Mouse (Mus musculus) limb, embryonic 11.5 days (tissue): ENCODE results near the gene Lce3e. TPM values are rescaled to one million over a fixed set of nuclear protein-coding genes. Genes with fewer than 3 reads are reported as not detected.

Experiments
- ATAC-seq: fragments of 200-750 bp; cut with Nextera tagmentation; 2 replicates; pipeline ENCODE4 v1.8.0; 2017; ENCODE audit warnings: low read depth; ENCODE audit not compliant: insufficient number of reproducible peaks, low FRiP score, low TSS enrichment
- DNase-seq: peaks from one replicate; pipeline ENCODE4 v3.0.0-alpha.2; 2015; ENCODE audit warnings: low spot score
- H3K27ac ChIP-seq: fragments of 300-500 bp; sonication (generic); replicated peaks from 2 replicates; pipeline ENCODE4 v1.5.1; 2014; ENCODE audit warnings: low read depth, mild to moderate bottlenecking, low read length
- H3K27me3 ChIP-seq: fragments of 300-500 bp; sonication (generic); 2 replicates; pipeline ENCODE4 v1.6.1; 2014; ENCODE audit warnings: mild to moderate bottlenecking, low read length, mixed read lengths; ENCODE audit not compliant: control insufficient read depth, insufficient read depth
- H3K36me3 ChIP-seq: fragments of 300-500 bp; sonication (generic); 2 replicates; pipeline ENCODE4 v1.6.1; 2014; ENCODE audit warnings: mild to moderate bottlenecking, low read length, moderate library complexity, mixed read lengths; ENCODE audit not compliant: control insufficient read depth, insufficient read depth
- H3K4me1 ChIP-seq: fragments of 300-500 bp; sonication (generic); 2 replicates; pipeline ENCODE4 v1.6.1; 2014; ENCODE audit warnings: low read length, mixed read lengths; ENCODE audit not compliant: control insufficient read depth, insufficient read depth
- H3K4me2 ChIP-seq: fragments of 300-500 bp; sonication (generic); 2 replicates; pipeline ENCODE4 v1.6.1; 2014; ENCODE audit warnings: low read depth, mild to moderate bottlenecking, moderate library complexity; ENCODE audit not compliant: severe bottlenecking
- H3K4me3 ChIP-seq: fragments of 300-500 bp; sonication (generic); 2 replicates; pipeline ENCODE4 v1.5.1; 2014; ENCODE audit warnings: low read depth, low read length
- H3K9ac ChIP-seq: fragments of 300-500 bp; sonication (generic); 2 replicates; pipeline ENCODE4 v1.6.1; 2014; ENCODE audit warnings: mild to moderate bottlenecking, low read length
- H3K9me3 ChIP-seq: fragments of 300-500 bp; sonication (generic); 2 replicates; pipeline ENCODE4 v1.6.1; 2016; ENCODE audit warnings: low read length; ENCODE audit not compliant: control insufficient read depth
- WGBS: fragments of 180-500 bp; shearing (Covaris S2); extraction: QIAGEN DNeasy Blood & Tissue Kit; methylation state at CpG from one replicate; pipeline ENCODE4 v1.1.7; 2014; 5-methylcytosine and 5-hydroxymethylcytosine counted together
- polyA plus RNA-seq: library from polyadenylated mRNA; unstranded; fragments of >200 nt; fragmentation: Nextera tagmentation; extraction: Ambion mirVana; gene quantifications from 2 replicates; pipeline ENCODE4 v1.2.1, GENCODE M21; 2014

The Lce3e gene
- polyA plus RNA-seq, 1 experiment from 2014 or later, result not detected

GRCm38 (mm10) chr3:93000621-93001020 lies 33.8 kb downstream of the Lce3e start:
- no peaks in the 10 kb centered on the region for H3K4me1 ChIP-seq
- H3K4me2 ChIP-seq, result no peak overlapping the region
- no peaks in the 10 kb centered on the region for H3K9me3 ChIP-seq
- H3K27me3 ChIP-seq, result no peaks in the 10 kb centered on the region
- H3K4me3 ChIP-seq, result no peak overlapping the region
- no peak overlapping the region for H3K27ac ChIP-seq
- H3K9ac ChIP-seq, result no peak overlapping the region
- no peaks in the 10 kb centered on the region for H3K36me3 ChIP-seq
- ATAC-seq, result no peak
- DNase-seq, result no peak
- WGBS, result 87% methylated on average over 3 of the region's 3 CpGs

- no peaks in the 10 kb centered on the region for H3K4me1 ChIP-seq
- no peaks in the 10 kb centered on the region for H3K36me3 ChIP-seq
- H3K4me3 ChIP-seq, result no peak overlapping the region
- H3K27me3 ChIP-seq, result no peaks in the 10 kb centered on the region
- no peak overlapping the region for H3K4me2 ChIP-seq
- ATAC-seq (no peak), DNase-seq (no peak)
- H3K9me3 ChIP-seq, result no peaks in the 10 kb centered on the region
- WGBS, result 75% methylated on average over 4 of the region's 4 CpGs
- no peak overlapping the region for H3K9ac ChIP-seq
- H3K27ac ChIP-seq, result no peak overlapping the region
Measured at GRCm38 (mm10) chr3:93002843-93003242, 36.0 kb downstream of the Lce3e start.

GRCm38 (mm10) chr3:93014378-93014801 lies 47.5 kb downstream of the Lce3e start:
- Histone ChIP-seq H3K4me2 (peak overlapping the region; percentile 54), H3K9ac (peak overlapping the region; percentile 65), H3K27me3 (no peaks in the 10 kb centered on the region), H3K9me3 (no peaks in the 10 kb centered on the region), H3K36me3 (no peaks in the 10 kb centered on the region), H3K27ac (0 out of 2 replicates have a peak overlapping the region, but pooled peaks have one; percentile 10), H3K4me1 (no peaks in the 10 kb centered on the region), H3K4me3 (peak overlapping the region; percentile 32)
- WGBS, result under 1% methylated on average over 24 of the region's 24 CpGs
- ATAC-seq (peak; percentile 86; the same call in 1 of the 2 replicates), DNase-seq (peak; percentile 79)

GRCm38 (mm10) chr3:93014871-93015270 lies 48.0 kb downstream of the Lce3e start:
- Histone ChIP-seq H3K27me3 (no peaks in the 10 kb centered on the region), H3K9me3 (no peaks in the 10 kb centered on the region), H3K4me1 (no peaks in the 10 kb centered on the region), H3K27ac (no peak overlapping the region), H3K4me3 (peak overlapping the region; percentile 32), H3K36me3 (no peaks in the 10 kb centered on the region), H3K9ac (peak overlapping the region; percentile 65), H3K4me2 (peak overlapping the region; percentile 54)
- DNase-seq (no peak), ATAC-seq (no peak)
- 37% methylated on average over 5 of the region's 5 CpGs for WGBS

DNA sequence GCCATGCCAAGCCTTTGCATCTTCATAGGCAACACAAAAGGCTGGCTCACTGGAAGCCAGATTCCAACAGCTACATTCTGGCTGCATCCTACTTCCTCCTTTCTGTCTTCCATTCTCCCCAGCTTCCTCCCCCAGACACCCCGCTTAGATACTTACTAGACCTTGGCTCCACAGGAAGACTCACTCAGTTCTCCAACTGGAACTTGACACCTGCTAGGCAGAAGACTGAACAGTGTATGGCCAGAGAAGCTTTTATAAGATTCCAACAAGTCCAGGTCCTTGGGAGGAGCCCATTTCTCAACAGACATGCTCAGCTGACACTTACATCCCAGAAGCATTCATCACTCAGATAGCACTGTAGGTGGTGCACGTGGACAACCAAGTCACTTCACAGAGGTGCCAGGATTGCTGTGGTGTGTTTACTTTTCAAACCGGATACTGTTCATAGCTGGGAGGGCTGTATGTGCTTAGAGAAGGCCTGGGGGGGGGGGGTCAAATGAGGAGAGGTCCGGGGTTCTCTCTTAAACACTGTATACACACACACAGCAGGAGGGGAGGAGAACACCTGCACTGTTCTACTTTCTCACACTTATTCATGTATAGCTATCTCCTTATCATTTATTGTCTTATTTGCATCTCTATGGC lies 48.7 kb downstream of the Lce3e start, which contains the start of gene Crct1:
Gene Crct1 (minus strand): TSS at position 228 of the 645 bp plus-strand sequence.
- H3K9ac ChIP-seq, result peak within 1 kb of the TSS; percentile 65
- no peaks in the 10 kb centered on the region for H3K4me1 ChIP-seq
- no peak for DNase-seq
- no peaks in the 10 kb centered on the region for H3K36me3 ChIP-seq
- peak within 1 kb of the TSS; percentile 32 for H3K4me3 ChIP-seq
- 53% methylated on average over 4 of the region's 4 CpGs for WGBS
- no peak for ATAC-seq
- 0 out of 2 replicates have a peak within 1 kb of the TSS, but pooled peaks have one; percentile 10 for H3K27ac ChIP-seq
- H3K9me3 ChIP-seq, result no peaks in the 10 kb centered on the region
- H3K4me2 ChIP-seq, result peak within 1 kb of the TSS; percentile 54
- H3K27me3 ChIP-seq, result no peaks in the 10 kb centered on the region

Other genes starting within 250 kb of the Lce3e start
- not detected in 2 replicates for gene Lce1f, start 246.7 kb upstream of the Lce3e start, polyA plus RNA-seq
- not detected in 2 replicates for gene Gm38119, start 228.0 kb upstream of the Lce3e start, polyA plus RNA-seq
- not detected in 2 replicates for gene Lce1g, start 214.7 kb upstream of the Lce3e start, polyA plus RNA-seq
- not detected in 2 replicates for gene Lce1h, start 202.0 kb upstream of the Lce3e start, polyA plus RNA-seq
- not detected in 2 replicates for gene Lce1i, start 188.2 kb upstream of the Lce3e start, polyA plus RNA-seq
- not detected in 2 replicates for gene Lce1j, start 176.5 kb upstream of the Lce3e start, polyA plus RNA-seq
- not detected in 2 replicates for gene Lce1k, start 159.2 kb upstream of the Lce3e start, polyA plus RNA-seq
- not detected in 2 replicates for gene Kprp, start 139.8 kb upstream of the Lce3e start, polyA plus RNA-seq
- gene Lce1l, start 115.8 kb upstream of the Lce3e start, polyA plus RNA-seq, result not detected in 2 replicates
- gene 2310050C09Rik, start 96.8 kb upstream of the Lce3e start, polyA plus RNA-seq, result not detected in 2 replicates
- gene Lce3a, start 40.8 kb upstream of the Lce3e start, polyA plus RNA-seq, result not detected in 2 replicates
- not detected in 2 replicates for gene Lce3b, start 34.1 kb upstream of the Lce3e start, polyA plus RNA-seq
- gene Lce3c, start 22.6 kb upstream of the Lce3e start, polyA plus RNA-seq, result not detected in 2 replicates
- not detected in 2 replicates for gene Lce3d, start 9.7 kb upstream of the Lce3e start, polyA plus RNA-seq
- not detected in 2 replicates for gene Lce3f, start 25.2 kb downstream of the Lce3e start, polyA plus RNA-seq
- not detected in 2 replicates for gene Crct1, start 48.6 kb downstream of the Lce3e start, polyA plus RNA-seq
- gene Lce1m, start 52.0 kb downstream of the Lce3e start, polyA plus RNA-seq, result not detected in 2 replicates
- not detected in 2 replicates for gene Gm4858, start 101.8 kb downstream of the Lce3e start, polyA plus RNA-seq
- gene Crnn, start 177.7 kb downstream of the Lce3e start, polyA plus RNA-seq, result not detected in 2 replicates
- not detected in 2 replicates for gene Flg2, start 230.2 kb downstream of the Lce3e start, polyA plus RNA-seq